Mouse (Mus musculus) kidney, embryonic 14.5 days (tissue): ENCODE measurements around the gene Acot1. TPM values are rescaled to one million over a fixed set of nuclear protein-coding genes. Genes with fewer than 3 reads are reported as not detected.
"Not testable (repeated sequence)": the region's sequence is repeated elsewhere in the genome, so short reads cannot be mapped to it uniquely, and the experiment has no call there.

ENCODE experiments used
- ATAC-seq: fragments of 200-750 bp; cut with Nextera tagmentation; 2 replicates; pipeline ENCODE4 v1.8.0; 2017; ENCODE audit warnings: moderate number of reproducible peaks, mild to moderate bottlenecking, moderate TSS enrichment, moderate library complexity; ENCODE audit not compliant: low FRiP score, low TSS enrichment
- H3K27ac ChIP-seq: fragments of 300-500 bp; sonication (generic); 2 replicates; pipeline ENCODE4 v1.5.1; 2014; ENCODE audit warnings: low read depth, mild to moderate bottlenecking, low read length, moderate library complexity, mixed read lengths
- H3K27me3 ChIP-seq: fragments of 300-500 bp; sonication (generic); 2 replicates; pipeline ENCODE4 v1.6.1; 2014; ENCODE audit warnings: mild to moderate bottlenecking, low read length; ENCODE audit not compliant: control insufficient read depth, insufficient read depth
- H3K36me3 ChIP-seq: fragments of 300-500 bp; sonication (generic); 2 replicates; pipeline ENCODE4 v1.6.1; 2014; ENCODE audit warnings: low read length, mixed read lengths; ENCODE audit not compliant: control insufficient read depth, insufficient read depth
- H3K4me1 ChIP-seq: fragments of 300-500 bp; sonication (generic); 2 replicates; pipeline ENCODE4 v1.6.1; 2014; ENCODE audit warnings: low read length, mixed read lengths; ENCODE audit not compliant: control insufficient read depth, insufficient read depth
- H3K4me2 ChIP-seq: fragments of 300-500 bp; sonication (generic); replicated peaks from 2 replicates; pipeline ENCODE4 v1.6.1; 2014; ENCODE audit warnings: low read depth, mild to moderate bottlenecking, low read length
- H3K4me3 ChIP-seq: fragments of 300-500 bp; sonication (generic); 2 replicates; pipeline ENCODE4 v1.5.1; 2014; ENCODE audit warnings: mild to moderate bottlenecking, low read length
- H3K9ac ChIP-seq: fragments of 300-500 bp; sonication (generic); 2 replicates; pipeline ENCODE4 v1.6.1; 2014; ENCODE audit warnings: low read depth, mild to moderate bottlenecking, low read length, moderate library complexity
- H3K9me3 ChIP-seq: fragments of 300-500 bp; sonication (generic); 2 replicates; pipeline ENCODE4 v1.6.1; 2016; ENCODE audit warnings: low read length; ENCODE audit not compliant: control insufficient read depth
- WGBS: fragments of 180-500 bp; shearing (Covaris S2); extraction: QIAGEN DNeasy Blood & Tissue Kit; methylation state at CpG from one replicate; pipeline ENCODE4 v1.1.7; 2014; 5-methylcytosine and 5-hydroxymethylcytosine counted together
- polyA plus RNA-seq: library from polyadenylated mRNA; unstranded; fragments of >200 nt; fragmentation: Nextera tagmentation; extraction: Ambion mirVana; gene quantifications from 2 replicates; pipeline ENCODE4 v1.2.1, GENCODE M21; 2014

Acot1 gene
- polyA plus RNA-seq, 1 experiment from 2014 or later = 55.2 TPM

GRCm38 (mm10) chr12:84029043-84029442 is 19.8 kb downstream of the Acot1 start:
- not testable (repeated sequence) for H3K9ac ChIP-seq, H3K4me3 ChIP-seq, H3K27ac ChIP-seq, H3K27me3 ChIP-seq, H3K9me3 ChIP-seq, H3K4me1 ChIP-seq, H3K4me2 ChIP-seq, ATAC-seq, H3K36me3 ChIP-seq
- 95% methylated on average over 1 of the region's 1 CpGs for WGBS

- Histone ChIP-seq H3K27me3 (no peaks in the 10 kb centered on the region), H3K9me3 (no peaks in the 10 kb centered on the region), H3K4me2 (no peak overlapping the region), H3K27ac (no peak overlapping the region), H3K4me3 (no peak overlapping the region), H3K9ac (no peak overlapping the region), H3K36me3 (no peaks in the 10 kb centered on the region), H3K4me1 (no peaks in the 10 kb centered on the region)
- WGBS = 73% methylated on average over 4 of the region's 4 CpGs
- ATAC-seq = peak; percentile 77; the same call in 1 of the 2 replicates
These were observed 21.5 kb downstream of the Acot1 start for GRCm38 (mm10) chr12:84030659-84031332.

- H3K4me2 ChIP-seq = no peak overlapping the region
- ATAC-seq = no peak
- no peak overlapping the region for H3K9ac ChIP-seq
- no peaks in the 10 kb centered on the region for H3K9me3 ChIP-seq
- no peaks in the 10 kb centered on the region for H3K36me3 ChIP-seq
- no peak overlapping the region for H3K27ac ChIP-seq
- H3K4me3 ChIP-seq = no peak overlapping the region
- H3K27me3 ChIP-seq = no peaks in the 10 kb centered on the region
- 82% methylated on average over 4 of the region's 4 CpGs for WGBS
- no peaks in the 10 kb centered on the region for H3K4me1 ChIP-seq
These were observed 23.6 kb downstream of the Acot1 start for GRCm38 (mm10) chr12:84032854-84033253.

DNA sequence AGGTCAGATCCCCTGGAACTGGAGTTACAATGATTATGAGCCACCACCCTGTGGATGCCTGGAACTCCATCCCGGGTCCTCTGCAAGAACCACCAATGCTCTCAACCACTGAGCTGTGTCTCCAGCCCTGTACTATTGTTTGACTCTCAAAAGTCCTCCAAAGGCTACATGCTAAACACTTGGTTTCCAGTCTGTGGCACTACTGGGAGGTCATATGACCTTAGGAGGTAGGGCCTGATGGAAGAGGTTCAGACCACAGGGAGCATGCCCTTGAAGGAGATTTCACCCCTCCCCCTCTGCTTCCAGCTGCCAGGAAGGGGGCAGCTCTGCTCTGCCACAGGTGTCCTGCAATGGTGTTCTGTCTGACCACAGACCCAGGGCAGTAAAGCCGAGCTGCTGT is 24.0 kb downstream of the Acot1 start:
- not testable (repeated sequence) for H3K9me3 ChIP-seq, H3K4me3 ChIP-seq, H3K36me3 ChIP-seq, H3K27ac ChIP-seq, H3K9ac ChIP-seq, H3K4me1 ChIP-seq, H3K4me2 ChIP-seq, ATAC-seq, H3K27me3 ChIP-seq
- WGBS = 75% methylated on average over 2 of the region's 2 CpGs

DNA sequence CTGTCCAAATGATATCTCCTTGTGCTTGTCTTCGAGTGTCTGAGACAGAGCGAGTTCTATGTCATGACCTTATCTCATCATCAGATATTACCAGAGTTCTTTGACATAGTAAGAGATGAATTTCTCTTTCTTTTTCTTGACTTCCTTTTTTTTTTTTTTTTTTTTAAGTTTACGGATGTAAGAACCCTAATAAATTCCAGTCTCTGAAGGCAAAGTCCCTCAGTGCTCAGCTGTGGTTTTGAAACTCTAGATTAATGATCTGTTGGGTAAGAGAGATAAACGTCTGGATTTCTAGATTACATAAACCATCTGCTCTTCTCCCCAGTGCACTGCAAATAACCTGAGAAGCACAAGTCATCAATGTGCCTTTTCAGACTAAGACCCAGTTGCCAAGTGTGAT is 24.8 kb downstream of the Acot1 start:
- no peaks in the 10 kb centered on the region for H3K36me3 ChIP-seq
- H3K4me1 ChIP-seq = no peaks in the 10 kb centered on the region
- no peak overlapping the region for H3K9ac ChIP-seq
- no peaks in the 10 kb centered on the region for H3K27me3 ChIP-seq
- H3K9me3 ChIP-seq = peaks cover 2% of the 10 kb centered on the region; the same call in 1 of the 2 replicates
- no peak overlapping the region for H3K4me2 ChIP-seq
- WGBS = 30% methylated on average over 4 of the region's 4 CpGs
- H3K4me3 ChIP-seq = no peak overlapping the region
- ATAC-seq = no peak
- no peak overlapping the region for H3K27ac ChIP-seq

GRCm38 (mm10) chr12:84038241-84038640 is 29.0 kb downstream of the Acot1 start, which contains the start of gene Acot4:
TSS of gene Acot4 (plus strand) at chr12:84038379.
- 5% methylated on average over 22 of the region's 32 CpGs for WGBS
- not testable (repeated sequence) for H3K27ac ChIP-seq, H3K4me1 ChIP-seq, H3K36me3 ChIP-seq, H3K9me3 ChIP-seq, H3K27me3 ChIP-seq
- H3K4me3 ChIP-seq = peak within 1 kb of the TSS; percentile 36
- H3K4me2 ChIP-seq = peak within 1 kb of the TSS; percentile 74
- peak within 1 kb of the TSS; percentile 44 for H3K9ac ChIP-seq
- ATAC-seq = peak; percentile 73

DNA sequence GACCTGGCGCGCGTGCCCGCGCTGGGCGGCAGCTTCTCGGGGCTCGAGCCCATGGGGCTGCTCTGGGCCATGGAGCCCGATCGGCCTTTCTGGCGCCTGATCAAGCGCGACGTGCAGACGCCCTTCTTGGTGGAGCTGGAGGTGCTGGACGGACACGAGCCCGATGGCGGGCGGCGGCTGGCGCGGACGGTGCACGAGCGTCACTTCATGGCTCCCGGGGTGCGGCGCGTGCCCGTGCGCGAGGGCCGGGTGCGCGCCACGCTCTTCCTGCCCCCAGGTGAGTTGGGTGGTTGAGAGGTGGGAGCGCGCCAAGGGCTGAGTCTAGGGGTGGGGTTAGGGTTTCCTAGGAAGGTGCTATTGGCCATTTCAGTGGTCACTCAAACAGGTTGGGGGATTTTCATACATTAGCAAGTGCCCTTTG is 29.4 kb downstream of the Acot1 start, which contains the start of gene Gm49366:
Gm49366 (plus strand) TSS at position 245 of the 421 bp plus-strand sequence.
- WGBS = 5% methylated on average over 39 of the region's 39 CpGs
- H3K36me3 ChIP-seq, H3K27me3 ChIP-seq, H3K27ac ChIP-seq, H3K9me3 ChIP-seq, H3K4me1 ChIP-seq: not testable (repeated sequence)
- H3K4me3 ChIP-seq = peak within 1 kb of the TSS; percentile 36
- ATAC-seq = peak; percentile 81
- peak within 1 kb of the TSS; percentile 44 for H3K9ac ChIP-seq
- peak within 1 kb of the TSS; percentile 74 for H3K4me2 ChIP-seq

- Histone ChIP-seq H3K27ac (no peak overlapping the region), H3K4me3 (no peak overlapping the region), H3K36me3 (no peaks in the 10 kb centered on the region), H3K4me2 (no peak overlapping the region), H3K9ac (no peak overlapping the region), H3K27me3 (no peaks in the 10 kb centered on the region), H3K9me3 (peaks cover 2% of the 10 kb centered on the region; the same call in 1 of the 2 replicates), H3K4me1 (no peaks in the 10 kb centered on the region)
- WGBS = 75% methylated on average over 5 of the region's 5 CpGs
- no peak for ATAC-seq
These were observed 33.0 kb downstream of the Acot1 start for GRCm38 (mm10) chr12:84042248-84042647.

DNA sequence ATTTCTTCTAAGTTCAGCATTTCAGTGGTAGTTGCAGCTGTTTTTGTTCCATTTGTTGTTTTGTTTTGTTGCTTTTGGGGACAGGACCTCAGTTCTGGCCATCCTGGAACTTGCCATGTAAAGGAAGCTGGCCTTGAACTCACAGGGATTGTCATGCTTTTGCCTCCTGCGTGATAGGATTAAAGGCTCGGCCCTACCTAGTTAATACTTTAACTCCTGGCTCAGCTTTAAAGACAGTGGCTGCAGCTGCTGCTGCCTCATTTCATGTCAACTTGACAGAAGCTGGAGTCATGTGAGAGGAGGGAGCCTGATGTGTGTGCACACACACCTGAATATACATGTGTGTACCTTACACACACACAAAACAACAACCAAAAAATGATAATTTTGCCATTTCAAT is 34.8 kb downstream of the Acot1 start:
- no peak for ATAC-seq
- Histone ChIP-seq H3K9me3 (peaks cover 8% of the 10 kb centered on the region), H3K36me3 (no peaks in the 10 kb centered on the region), H3K4me2 (no peak overlapping the region), H3K27ac (no peak overlapping the region), H3K4me1 (no peaks in the 10 kb centered on the region), H3K27me3 (no peaks in the 10 kb centered on the region), H3K4me3 (no peak overlapping the region), H3K9ac (no peak overlapping the region)
- 76% methylated on average over 2 of the region's 2 CpGs for WGBS
